Mouse (Mus musculus): Measurements from ENCODE around the gene Fam229a.
"Not testable (repeated sequence)": the region's sequence is repeated elsewhere in the genome, so short reads cannot be mapped to it uniquely, and the experiment has no call there.

Fam229a gene

GRCm38 (mm10) chr4:129525338-129525737, 34.3 kb downstream of the Fam229a start:
- DNase-seq (ENCODE audit: low read depth), result no peak

- no peak for DNase-seq (ENCODE audit: low read depth)
Observed at GRCm38 (mm10) chr4:129525889-129526288, 34.9 kb downstream of the Fam229a start.

- not testable (repeated sequence) for DNase-seq (ENCODE audit: low read depth)
Observed at GRCm38 (mm10) chr4:129528901-129529300, 37.9 kb downstream of the Fam229a start.

GRCm38 (mm10) chr4:129540012-129540411, 49.0 kb downstream of the Fam229a start:
- peak; percentile 61 for DNase-seq (ENCODE audit: low read depth)

All from naive thymus-derived CD4-positive, alpha-beta T cell, adult 2 months (primary cell).